Mouse (Mus musculus) large intestine, adult 2 months (tissue): ENCODE measurements around the gene Tas2r108. TPM values are rescaled to one million over a fixed set of nuclear protein-coding genes. Genes with fewer than 3 reads are reported as not detected.

ENCODE experiments used
- DNase-seq: peaks from one replicate; pipeline ENCODE4 v3.0.0-alpha.2; 2012; ENCODE audit warnings: low read depth, low spot score
- WGBS: fragments of 180-500 bp; shearing (Covaris S2); methylation state at CpG from one replicate; pipeline ENCODE4 v1.1.7; 2018; 5-methylcytosine and 5-hydroxymethylcytosine counted together
- polyA plus RNA-seq: library from polyadenylated mRNA; depleted of rRNA; stranded (reverse); fragments of >200 nt; gene quantifications from 2 replicates; pipeline ENCODE4 v1.2.3, GENCODE M21; 2012; rRNA removed

Tas2r108 gene
- polyA plus RNA-seq, result not detected in 2 replicates

DNA sequence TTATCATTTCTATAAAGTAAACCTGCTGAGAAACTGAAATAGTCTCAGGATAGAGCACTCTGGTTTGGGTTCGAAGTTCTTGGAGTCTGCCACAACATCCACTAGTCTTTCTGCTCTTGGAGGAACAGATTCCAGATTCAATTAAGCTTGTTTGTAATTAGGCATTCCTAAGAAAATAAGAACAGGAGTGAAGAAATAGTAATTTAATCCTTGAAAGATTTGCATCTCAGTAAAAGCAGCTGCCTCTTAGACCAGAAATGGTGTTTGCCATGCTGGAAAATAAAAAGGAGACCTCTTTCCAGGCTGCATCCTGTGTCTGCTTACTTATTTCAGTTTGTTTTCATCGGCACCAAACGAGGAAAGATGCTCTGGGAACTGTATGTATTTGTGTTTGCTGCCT lies at the start of gene Tas2r108:
Tas2r108 (plus strand) TSS at position 301 of the 400 bp plus-strand sequence.
- 87% methylated on average over 3 of the region's 3 CpGs for WGBS
- no peak for DNase-seq

GRCm38 (mm10) chr6:40448626-40449025 lies 44.7 kb upstream of the Tas2r108 start:
- DNase-seq, result no peak

- WGBS, result 12% methylated on average over 7 of the region's 7 CpGs
- no peak for DNase-seq
Observed at GRCm38 (mm10) chr6:40454436-40455041, 38.8 kb upstream of the Tas2r108 start.

DNA sequence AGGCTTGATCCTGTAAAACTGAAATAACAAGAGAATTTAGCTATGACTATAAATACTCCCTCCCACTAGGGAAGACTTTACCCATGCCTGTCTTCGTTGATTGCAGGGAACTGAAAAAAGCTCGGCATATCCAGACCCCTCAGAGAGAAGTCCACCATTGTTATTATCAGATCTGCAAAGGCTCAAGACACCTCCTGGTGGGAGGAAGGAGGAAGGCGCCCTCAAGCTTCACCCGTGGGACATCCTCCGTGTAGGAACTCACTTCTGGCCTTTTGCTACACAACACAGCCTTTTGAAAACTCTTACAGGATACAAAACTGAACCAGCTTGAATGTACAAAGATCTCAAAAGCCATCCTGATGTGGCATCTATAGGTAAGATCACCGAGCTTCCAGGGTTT lies 27.6 kb upstream of the Tas2r108 start:
- no peak for DNase-seq
- WGBS, result 56% methylated on average over 6 of the region's 6 CpGs

- peak; percentile 77 for DNase-seq
- WGBS, result under 1% methylated on average over 54 of the region's 54 CpGs
Observed at GRCm38 (mm10) chr6:40470916-40471719, 22.2 kb upstream of the Tas2r108 start, which contains the start of gene Ssbp1. TSS of gene Ssbp1 (plus strand) at chr6:40471352.

GRCm38 (mm10) chr6:40471720-40472010 lies 21.7 kb upstream of the Tas2r108 start:
- DNase-seq, result peak; percentile 11
- under 1% methylated on average over 7 of the region's 7 CpGs for WGBS

DNA sequence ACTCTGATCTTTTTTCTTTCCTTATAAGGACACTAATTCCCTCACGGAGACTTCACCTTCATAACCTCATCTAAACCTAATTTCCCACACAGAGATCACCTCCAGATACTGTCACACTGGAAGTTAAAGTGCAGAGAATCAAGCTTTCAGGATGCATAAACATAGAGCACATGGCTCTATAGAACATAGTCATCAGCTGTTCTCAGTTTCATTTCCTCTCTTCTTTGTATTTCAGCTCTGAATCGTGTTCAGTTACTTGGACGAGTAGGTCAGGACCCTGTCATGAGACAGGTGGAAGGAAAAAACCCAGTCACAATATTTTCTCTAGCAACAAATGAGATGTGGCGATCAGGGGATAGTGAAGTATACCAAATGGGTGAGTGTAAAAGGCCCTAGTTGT lies 17.2 kb upstream of the Tas2r108 start:
- 84% methylated on average over 4 of the region's 4 CpGs for WGBS
- DNase-seq, result no peak

DNA sequence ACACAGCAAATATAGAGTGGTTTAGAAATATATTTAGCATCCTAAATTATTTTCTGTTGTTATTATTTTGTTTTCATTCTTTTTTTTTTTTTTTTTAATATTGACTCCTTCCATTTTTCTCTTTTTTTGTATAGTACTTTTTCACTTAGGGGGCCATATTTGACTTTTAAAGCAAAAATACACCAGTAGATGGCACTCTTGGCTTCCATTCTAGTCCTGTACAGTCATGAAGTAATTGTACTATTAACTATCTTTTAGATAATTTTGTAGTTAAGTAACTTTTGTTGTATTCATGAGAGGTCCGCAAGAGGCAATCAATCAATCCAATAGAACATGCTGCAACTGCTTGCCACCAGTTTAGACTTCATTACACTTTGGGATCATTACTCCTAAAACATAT lies 13.6 kb upstream of the Tas2r108 start:
- DNase-seq, result no peak
- 80% methylated on average over 1 of the region's 1 CpGs for WGBS

- DNase-seq, result no peak
- 92% methylated on average over 5 of the region's 5 CpGs for WGBS
Observed at GRCm38 (mm10) chr6:40482318-40482717, 11.0 kb upstream of the Tas2r108 start.

DNA sequence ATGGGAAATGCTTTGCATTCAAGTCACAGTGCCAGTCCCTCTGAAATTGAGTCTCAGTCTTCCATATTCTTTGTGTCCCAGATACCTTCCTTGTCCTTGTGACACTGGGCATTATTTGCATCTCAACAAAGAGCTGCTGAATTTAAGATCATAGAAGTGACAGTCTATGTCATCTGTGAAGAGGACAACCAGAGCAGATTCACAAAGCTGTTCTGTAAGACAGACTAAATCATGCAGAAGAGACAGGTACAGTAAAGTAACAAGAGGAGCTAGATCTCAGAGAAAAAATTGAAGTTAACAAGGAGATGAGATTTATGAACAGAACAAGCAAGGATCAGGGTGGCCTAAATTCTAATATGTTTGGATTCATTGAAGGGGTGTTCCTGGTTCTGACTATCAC lies 2.4 kb upstream of the Tas2r108 start, which contains the start of gene Tas2r137:
Tas2r137 (plus strand) TSS at position 301 of the 400 bp plus-strand sequence.
- no peak for DNase-seq

DNA sequence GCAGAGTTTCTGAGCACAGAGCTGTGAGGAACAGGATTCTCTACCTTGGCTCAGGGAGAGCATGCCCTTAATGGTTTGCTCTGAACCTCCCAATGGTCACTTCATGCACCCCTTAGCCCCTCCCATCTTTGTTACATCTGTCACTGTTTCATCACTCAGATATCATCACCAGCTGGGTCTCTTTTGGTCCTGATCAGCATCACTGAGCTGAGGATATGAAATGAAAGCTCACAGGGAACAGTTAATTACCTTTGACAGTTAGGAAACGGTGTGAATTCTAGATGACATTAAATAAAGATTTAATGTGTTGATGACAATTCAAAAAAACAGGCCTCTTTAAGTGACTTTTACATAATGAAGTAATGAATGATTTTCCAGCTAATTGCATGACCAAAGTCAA lies 26.1 kb downstream of the Tas2r108 start, which contains the start of gene Prss37:
Prss37 (minus strand) TSS at position 101 of the 400 bp plus-strand sequence.
- 81% methylated on average over 1 of the region's 1 CpGs for WGBS
- DNase-seq, result no peak

Other genes starting within 250 kb of the Tas2r108 start
- gene Agk, start 168.4 kb upstream of the Tas2r108 start, polyA plus RNA-seq, result 7.7 and 8.4 TPM in 2 replicates
- gene E330009J07Rik, start 57.4 kb upstream of the Tas2r108 start, polyA plus RNA-seq, result 2.9 and 5.7 TPM in 2 replicates
- not detected in 2 replicates for gene Wee2, start 54.4 kb upstream of the Tas2r108 start, polyA plus RNA-seq
- 6.4 and 8.3 TPM in 2 replicates for gene Ssbp1, start 22.2 kb upstream of the Tas2r108 start, polyA plus RNA-seq
- gene Tas2r137, start 2.3 kb upstream of the Tas2r108 start, polyA plus RNA-seq, result not detected in 2 replicates
- gene Prss37, start 26.0 kb downstream of the Tas2r108 start, polyA plus RNA-seq, result not detected in 2 replicates
- gene Olfr461, start 61.5 kb downstream of the Tas2r108 start, polyA plus RNA-seq, result not detected in 2 replicates
- not detected in 2 replicates for gene Olfr460, start 76.0 kb downstream of the Tas2r108 start, polyA plus RNA-seq
- gene Clec5a, start 92.3 kb downstream of the Tas2r108 start, polyA plus RNA-seq, result 0.35 and 0.43 TPM in 2 replicates
- not detected in 2 replicates for gene Tas2r138, start 119.8 kb downstream of the Tas2r108 start, polyA plus RNA-seq
- gene Mgam, start 135.3 kb downstream of the Tas2r108 start, polyA plus RNA-seq, result 237 and 588 TPM in 2 replicates